Mouse (Mus musculus): ENCODE data around the gene Elof1. TPM values are rescaled to one million over a fixed set of nuclear protein-coding genes. Genes with fewer than 3 reads are reported as not detected.
A peak's percentile ranks its signal among the peaks of the same experiment; 100 is the strongest.

Gene Elof1
- polyA plus RNA-seq (2016; fragmentation: Nextera tagmentation; extraction: Ambion mirVana), result 185 and 200 TPM in 2 replicates

- Histone ChIP-seq H3K4me3 (peak within 1 kb of the TSS; percentile 94), H3K36me3 (peaks cover 24% of the 10 kb centered on the region), H3K4me1 (peaks cover 9% of the 10 kb centered on the region), H3K27ac (peak within 1 kb of the TSS; percentile 63; the same call in 1 of the 2 replicates), H3K9ac (peak within 1 kb of the TSS; percentile 90), H3K4me2 (replicated peaks) (peak within 1 kb of the TSS; percentile 84), H3K27me3 (no peaks in the 10 kb centered on the region), H3K9me3 (no peaks in the 10 kb centered on the region)
- WGBS, result under 1% methylated on average over 52 of the region's 52 CpGs
- peak; percentile 86 for ATAC-seq (ENCODE audit: insufficient number of reproducible peaks, insufficient read depth, low FRiP score, low TSS enrichment)
Measured at GRCm38 (mm10) chr9:22116740-22117426, at the start of gene Elof1. Elof1 (minus strand) TSS chr9:22117172.

DNA sequence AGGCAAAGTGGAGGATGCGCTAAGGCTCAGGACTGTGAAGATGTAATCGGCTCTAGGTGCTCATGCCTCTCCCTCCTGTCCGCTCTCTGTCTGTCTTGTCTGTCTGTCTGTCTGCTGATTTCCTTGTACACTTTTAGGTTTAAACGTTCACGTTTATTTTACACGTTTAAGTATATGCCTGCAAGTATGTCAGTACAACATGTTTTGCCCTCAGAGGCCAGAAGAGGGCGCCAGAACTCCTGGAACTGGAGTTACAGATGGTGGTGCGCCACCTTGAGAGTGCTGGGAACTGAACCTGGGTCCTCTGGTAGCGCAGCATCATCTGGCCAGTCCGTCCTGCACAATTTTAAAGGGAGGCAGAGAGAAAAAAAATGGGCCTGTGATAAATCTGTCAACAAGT lies 49.7 kb upstream of the Elof1 start:
- Histone ChIP-seq H3K4me2 (replicated peaks) (no peak overlapping the region), H3K27ac (no peak overlapping the region), H3K9ac (no peak overlapping the region), H3K9me3 (no peaks in the 10 kb centered on the region), H3K27me3 (no peaks in the 10 kb centered on the region), H3K36me3 (no peaks in the 10 kb centered on the region), H3K4me3 (no peak overlapping the region), H3K4me1 (no peaks in the 10 kb centered on the region)
- WGBS, result 90% methylated on average over 10 of the region's 10 CpGs
- no peak for ATAC-seq (ENCODE audit: insufficient number of reproducible peaks, insufficient read depth, low FRiP score, low TSS enrichment)

DNA sequence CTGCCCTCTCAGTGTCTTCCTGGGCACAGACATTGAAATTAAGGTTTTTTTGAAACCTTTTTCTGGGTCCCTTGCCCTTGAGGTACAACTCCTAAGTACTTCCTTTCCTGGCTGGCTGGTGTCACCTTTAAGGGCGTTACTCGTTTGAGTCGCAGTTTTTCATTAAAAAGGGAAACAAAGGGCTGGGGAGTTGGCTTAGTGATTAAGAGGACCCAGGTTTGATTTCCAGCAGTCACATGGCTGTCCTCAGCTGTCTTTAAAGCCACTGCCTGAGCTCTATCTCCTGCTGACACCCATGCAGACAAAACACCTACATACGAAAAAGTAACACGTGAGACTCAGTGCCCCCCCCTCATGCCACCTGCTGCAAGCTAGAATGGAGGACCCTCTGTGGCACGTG lies 49.0 kb upstream of the Elof1 start:
- ATAC-seq (ENCODE audit: insufficient number of reproducible peaks, insufficient read depth, low FRiP score, low TSS enrichment), result no peak

DNA sequence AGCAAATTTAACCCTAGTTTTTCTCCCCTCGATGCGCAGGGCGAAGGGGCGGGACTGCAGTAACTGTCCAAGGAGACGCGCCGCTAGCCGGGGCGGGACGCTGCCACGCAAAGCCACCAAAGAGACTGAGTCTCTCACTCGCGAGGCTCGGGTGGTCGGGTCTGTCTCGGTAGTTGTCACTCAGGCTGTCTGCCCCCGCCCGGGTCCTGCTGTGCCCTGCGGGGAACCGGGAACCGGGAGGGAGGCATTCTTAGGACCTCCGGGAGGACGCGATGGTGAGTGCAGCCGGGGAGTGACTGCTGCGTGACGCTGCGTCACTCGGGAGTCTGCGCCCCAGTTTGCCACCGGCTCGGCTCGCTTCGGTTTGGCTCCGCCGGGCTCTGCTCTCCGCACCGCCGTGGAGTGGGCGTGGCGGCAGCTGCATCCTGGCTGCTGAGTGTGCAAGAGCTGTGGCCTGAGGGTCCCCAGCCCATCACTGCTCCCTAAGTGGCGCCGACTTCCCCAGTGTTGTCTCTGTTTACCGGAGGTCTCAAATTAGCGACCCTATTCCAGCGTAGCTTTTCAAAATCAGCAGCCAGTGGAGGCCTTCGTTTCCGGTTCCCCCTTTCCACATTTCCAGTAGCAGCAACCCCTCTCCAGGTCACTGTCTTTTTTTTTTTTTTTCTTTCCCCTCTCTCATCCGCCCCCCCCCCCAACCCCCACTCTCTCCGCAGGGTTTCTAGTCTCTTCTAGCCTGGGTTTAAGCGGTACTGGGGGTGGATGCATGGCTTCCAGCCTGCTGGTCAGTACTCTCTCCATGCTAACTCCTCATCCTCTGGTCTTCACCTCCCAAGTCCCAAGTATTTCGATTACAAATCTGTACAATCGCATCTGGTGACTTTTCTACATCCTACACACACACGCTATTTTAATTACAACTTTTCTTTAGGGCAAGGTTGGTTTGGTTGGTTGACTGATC lies 48.0 kb upstream of the Elof1 start:
- Histone ChIP-seq H3K27me3 (no peaks in the 10 kb centered on the region), H3K4me1 (no peaks in the 10 kb centered on the region), H3K4me2 (replicated peaks) (peak overlapping the region; percentile 95), H3K4me3 (peak overlapping the region; percentile 55), H3K27ac (0 out of 2 replicates have a peak overlapping the region, but pooled peaks have one; percentile 26), H3K9me3 (no peaks in the 10 kb centered on the region), H3K36me3 (no peaks in the 10 kb centered on the region), H3K9ac (peak overlapping the region; percentile 67)
- ATAC-seq (ENCODE audit: insufficient number of reproducible peaks, insufficient read depth, low FRiP score, low TSS enrichment), result peak; percentile 73
- 2% methylated on average over 53 of the region's 54 CpGs for WGBS

More for the DNA sequence above, 49.0 kb upstream of the Elof1 start:
- no peak overlapping the region for H3K27ac ChIP-seq
- no peaks in the 10 kb centered on the region for H3K27me3 ChIP-seq
- H3K4me1 ChIP-seq, result no peaks in the 10 kb centered on the region
- no peaks in the 10 kb centered on the region for H3K9me3 ChIP-seq
- no peak overlapping the region for H3K4me2 ChIP-seq (replicated peaks)
- WGBS, result 50% methylated on average over 6 of the region's 6 CpGs
- H3K9ac ChIP-seq, result no peak overlapping the region
- H3K4me3 ChIP-seq, result no peak overlapping the region
- H3K36me3 ChIP-seq, result no peaks in the 10 kb centered on the region

DNA sequence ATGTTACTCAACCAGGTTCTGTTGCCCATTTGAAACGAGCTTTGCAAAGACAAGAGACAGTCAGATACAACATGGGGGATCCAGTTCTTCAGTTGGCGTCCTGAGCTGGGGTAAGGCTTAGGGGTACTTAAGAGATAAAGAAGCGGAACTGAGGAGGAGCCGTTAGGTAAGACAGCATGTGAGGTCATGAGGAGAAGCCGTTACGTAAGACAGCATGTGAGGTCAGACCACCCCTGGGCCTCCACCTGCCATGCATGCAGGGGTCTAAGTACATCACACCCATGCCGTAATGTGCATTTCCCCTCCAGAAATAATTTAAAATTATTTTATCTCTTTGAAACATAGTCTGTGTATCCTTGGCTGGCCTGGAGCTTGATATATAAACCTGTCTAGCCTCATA lies 45.9 kb upstream of the Elof1 start:
- Histone ChIP-seq H3K9ac (no peak overlapping the region), H3K36me3 (0 out of 2 replicates have a peak, but pooled peaks cover 4% of the 10 kb centered on the region), H3K27me3 (0 out of 2 replicates have a peak, but pooled peaks cover 1% of the 10 kb centered on the region), H3K27ac (no peak overlapping the region), H3K9me3 (no peaks in the 10 kb centered on the region), H3K4me1 (peaks cover 2% of the 10 kb centered on the region), H3K4me3 (no peak overlapping the region), H3K4me2 (replicated peaks) (no peak overlapping the region)
- ATAC-seq (ENCODE audit: insufficient number of reproducible peaks, insufficient read depth, low FRiP score, low TSS enrichment), result no peak
- 81% methylated on average over 7 of the region's 7 CpGs for WGBS

DNA sequence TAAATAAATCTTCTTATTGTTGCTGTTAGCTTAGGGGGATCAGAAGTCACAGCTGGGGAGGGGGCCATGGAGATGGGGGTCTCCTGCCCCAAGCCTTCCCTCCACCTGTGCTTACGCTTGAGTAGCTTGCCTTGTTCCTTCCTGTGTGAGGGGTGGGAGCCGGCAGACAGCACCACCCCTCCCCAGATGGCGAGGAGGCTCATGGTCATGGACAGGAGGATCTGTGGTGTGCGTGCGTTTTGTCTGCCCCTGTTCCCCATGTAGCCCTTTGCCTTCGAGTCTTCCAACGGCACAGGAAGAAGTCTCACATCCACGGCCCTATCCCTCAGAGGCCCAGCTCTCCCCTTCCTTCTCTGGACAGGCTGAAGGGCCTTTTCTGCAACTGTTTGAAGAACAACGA lies 45.3 kb upstream of the Elof1 start:
- H3K27me3 ChIP-seq, result 0 out of 2 replicates have a peak, but pooled peaks cover 3% of the 10 kb centered on the region

DNA sequence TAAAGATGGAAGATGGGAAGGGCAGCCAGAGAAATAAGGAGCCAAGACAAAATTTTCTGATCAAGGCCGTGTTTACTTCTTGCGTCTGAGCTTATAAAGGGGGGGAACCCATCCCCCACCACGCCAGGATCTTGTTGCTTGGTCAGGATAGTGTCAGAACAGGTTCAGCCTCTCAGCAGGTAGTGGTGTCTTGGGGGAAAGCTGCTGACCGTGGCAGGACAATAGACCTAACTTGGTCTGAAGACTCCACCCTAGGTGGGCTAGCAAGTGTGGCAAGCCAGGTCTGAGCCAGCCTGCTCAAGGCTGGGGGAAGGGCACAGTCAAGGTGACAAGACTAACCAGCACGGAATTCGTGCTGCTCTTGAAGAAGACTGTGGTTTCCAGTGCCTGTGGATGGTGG lies 44.3 kb upstream of the Elof1 start:
- no peak overlapping the region for H3K27ac ChIP-seq
- H3K9ac ChIP-seq, result no peak overlapping the region
- H3K4me1 ChIP-seq, result peaks cover 8% of the 10 kb centered on the region
- no peak for ATAC-seq (ENCODE audit: insufficient number of reproducible peaks, insufficient read depth, low FRiP score, low TSS enrichment)
- H3K4me2 ChIP-seq (replicated peaks), result no peak overlapping the region
- H3K36me3 ChIP-seq, result 0 out of 2 replicates have a peak, but pooled peaks cover 5% of the 10 kb centered on the region
- WGBS, result 33% methylated on average over 6 of the region's 6 CpGs
- H3K27me3 ChIP-seq, result 0 out of 2 replicates have a peak, but pooled peaks cover 3% of the 10 kb centered on the region
- no peaks in the 10 kb centered on the region for H3K9me3 ChIP-seq
- H3K4me3 ChIP-seq, result no peak overlapping the region

More for the DNA sequence above, 45.3 kb upstream of the Elof1 start:
- 71% methylated on average over 9 of the region's 9 CpGs for WGBS
- H3K9me3 ChIP-seq, result no peaks in the 10 kb centered on the region
- H3K9ac ChIP-seq, result no peak overlapping the region
- H3K4me3 ChIP-seq, result no peak overlapping the region
- H3K36me3 ChIP-seq, result 0 out of 2 replicates have a peak, but pooled peaks cover 5% of the 10 kb centered on the region
- peaks cover 8% of the 10 kb centered on the region for H3K4me1 ChIP-seq
- no peak for ATAC-seq (ENCODE audit: insufficient number of reproducible peaks, insufficient read depth, low FRiP score, low TSS enrichment)
- no peak overlapping the region for H3K4me2 ChIP-seq (replicated peaks)
- no peak overlapping the region for H3K27ac ChIP-seq

DNA sequence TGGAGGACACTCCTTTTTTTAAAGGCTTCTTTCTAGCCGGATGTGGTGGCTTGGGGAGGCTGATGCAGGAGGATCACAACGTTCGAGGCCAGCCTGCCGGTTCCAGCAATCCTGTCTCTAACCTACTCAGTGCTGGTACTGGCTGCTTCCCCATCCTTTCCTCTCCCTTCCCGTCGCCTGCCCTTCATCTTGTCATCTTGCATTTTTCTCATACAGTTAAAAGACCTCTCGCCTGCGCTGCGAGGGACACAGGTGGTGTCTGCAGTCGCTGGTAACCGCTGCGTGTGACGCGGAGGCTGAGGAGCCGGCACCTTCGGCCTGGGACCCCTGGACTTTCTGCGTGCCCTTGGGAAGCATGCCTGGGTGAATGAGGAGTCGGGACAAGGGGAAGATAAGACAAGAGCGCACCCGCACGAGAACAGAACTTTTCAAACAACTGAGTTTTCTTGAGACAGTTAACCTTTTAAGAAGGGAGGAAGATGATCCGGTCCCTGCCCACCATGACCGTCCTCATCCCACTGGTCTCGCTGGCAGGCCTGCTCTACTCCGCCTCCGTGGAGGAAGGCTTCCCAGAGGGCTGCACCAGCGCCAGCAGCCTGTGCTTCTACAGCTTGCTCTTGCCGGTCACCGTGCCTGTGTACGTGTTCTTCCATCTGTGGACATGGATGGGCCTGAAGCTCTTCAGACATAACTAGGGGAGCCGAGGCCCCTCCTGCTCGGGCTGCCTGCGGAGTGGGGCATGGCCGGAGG lies 40.7 kb upstream of the Elof1 start:
- WGBS, result 72% methylated on average over 34 of the region's 34 CpGs
- 0 out of 2 replicates have a peak, but pooled peaks cover 5% of the 10 kb centered on the region for H3K36me3 ChIP-seq
- H3K4me2 ChIP-seq (replicated peaks), result peak overlapping the region; percentile 66
- ATAC-seq (ENCODE audit: insufficient number of reproducible peaks, insufficient read depth, low FRiP score, low TSS enrichment), result no peak
- H3K27ac ChIP-seq, result no peak overlapping the region
- no peaks in the 10 kb centered on the region for H3K9me3 ChIP-seq
- peak overlapping the region; percentile 78; the same call in 1 of the 2 replicates for H3K9ac ChIP-seq
- 0 out of 2 replicates have a peak, but pooled peaks cover 3% of the 10 kb centered on the region for H3K27me3 ChIP-seq
- H3K4me1 ChIP-seq, result peaks cover 8% of the 10 kb centered on the region
- H3K4me3 ChIP-seq, result peak overlapping the region; percentile 63

GRCm38 (mm10) chr9:22156497-22157245 lies 39.7 kb upstream of the Elof1 start, which contains the start of gene Pigyl:
Pigyl (plus strand) TSS chr9:22156846.
- H3K36me3 ChIP-seq, result 0 out of 2 replicates have a peak, but pooled peaks cover 5% of the 10 kb centered on the region
- WGBS, result under 1% methylated on average over 65 of the region's 65 CpGs

DNA sequence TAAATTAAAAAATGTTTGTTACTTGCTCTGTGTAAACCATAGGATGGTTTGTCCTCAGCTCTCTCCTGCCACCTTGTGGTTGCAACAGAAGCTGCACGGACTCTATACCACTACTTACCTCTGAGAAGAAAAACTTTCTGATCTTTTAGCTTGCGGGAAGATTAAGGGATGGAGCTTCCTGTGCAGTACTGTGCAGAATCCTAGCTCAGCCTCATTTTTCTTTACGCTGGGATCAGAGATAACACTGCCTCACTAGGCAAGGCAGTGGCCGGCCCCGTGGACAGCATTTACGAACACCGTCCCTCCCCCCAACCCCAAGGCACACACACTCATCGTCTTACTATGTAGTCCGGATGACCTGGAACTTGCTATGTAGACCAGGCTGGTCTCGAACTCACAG lies 38.6 kb upstream of the Elof1 start:
- Histone ChIP-seq H3K4me2 (replicated peaks) (peak overlapping the region; percentile 25), H3K27me3 (0 out of 2 replicates have a peak, but pooled peaks cover 3% of the 10 kb centered on the region), H3K9ac (no peak overlapping the region), H3K27ac (no peak overlapping the region), H3K9me3 (no peaks in the 10 kb centered on the region), H3K4me3 (no peak overlapping the region), H3K36me3 (0 out of 2 replicates have a peak, but pooled peaks cover 5% of the 10 kb centered on the region), H3K4me1 (peaks cover 8% of the 10 kb centered on the region)
- ATAC-seq (ENCODE audit: insufficient number of reproducible peaks, insufficient read depth, low FRiP score, low TSS enrichment), result no peak
- WGBS, result 24% methylated on average over 10 of the region's 10 CpGs

More at GRCm38 (mm10) chr9:22156497-22157245, 39.7 kb upstream of the Elof1 start, which contains the start of gene Pigyl:
- Histone ChIP-seq H3K4me1 (peaks cover 8% of the 10 kb centered on the region), H3K9me3 (no peaks in the 10 kb centered on the region), H3K27me3 (0 out of 2 replicates have a peak, but pooled peaks cover 3% of the 10 kb centered on the region), H3K4me3 (peak within 1 kb of the TSS; percentile 63), H3K9ac (peak within 1 kb of the TSS; percentile 78), H3K4me2 (replicated peaks) (peak within 1 kb of the TSS; percentile 66), H3K27ac (peak within 1 kb of the TSS; percentile 89)
- ATAC-seq (ENCODE audit: insufficient number of reproducible peaks, insufficient read depth, low FRiP score, low TSS enrichment), result peak; percentile 96

All from embryonic facial prominence, embryonic 12.5 days (tissue).